Mouse (Mus musculus) liver, embryonic 12.5 days (tissue): ENCODE data around the gene Caly. TPM values are rescaled to one million over a fixed set of nuclear protein-coding genes. Genes with fewer than 3 reads are reported as not detected.
A peak's percentile ranks its signal among the peaks of the same experiment; 100 is the strongest.

Source experiments
- ATAC-seq: fragments of 200-750 bp; cut with Nextera tagmentation; 2 replicates; pipeline ENCODE4 v1.8.0; 2017; ENCODE audit warnings: moderate number of reproducible peaks, mild to moderate bottlenecking, moderate library complexity
- H3K27ac ChIP-seq: fragments of 300-500 bp; sonication (generic); 2 replicates; pipeline ENCODE4 v1.5.1; 2016; ENCODE audit warnings: mild to moderate bottlenecking
- H3K27me3 ChIP-seq: fragments of 300-500 bp; sonication (generic); replicated peaks from 2 replicates; pipeline ENCODE4 v1.6.1; 2016; ENCODE audit warnings: mild to moderate bottlenecking, moderate library complexity
- H3K36me3 ChIP-seq: fragments of 300-500 bp; sonication (generic); 2 replicates; pipeline ENCODE4 v1.6.1; 2016; ENCODE audit warnings: mild to moderate bottlenecking, moderate library complexity
- H3K4me1 ChIP-seq: fragments of 300-500 bp; sonication (generic); 2 replicates; pipeline ENCODE4 v1.6.1; 2016
- H3K4me2 ChIP-seq: fragments of 300-500 bp; sonication (generic); 2 replicates; pipeline ENCODE4 v1.6.1; 2016; ENCODE audit warnings: mild to moderate bottlenecking, moderate library complexity
- H3K4me3 ChIP-seq: fragments of 300-500 bp; sonication (generic); 2 replicates; pipeline ENCODE4 v1.5.1; 2016; ENCODE audit warnings: mild to moderate bottlenecking, moderate library complexity
- H3K9ac ChIP-seq: fragments of 300-500 bp; sonication (generic); 2 replicates; pipeline ENCODE4 v1.6.1; 2016; ENCODE audit warnings: mild to moderate bottlenecking, moderate library complexity
- H3K9me3 ChIP-seq: fragments of 300-500 bp; sonication (generic); replicated peaks from 2 replicates; pipeline ENCODE4 v1.6.1; 2016; ENCODE audit warnings: mild to moderate bottlenecking, moderate library complexity
- WGBS: fragments of 180-500 bp; shearing (Covaris S2); methylation state at CpG from one replicate; pipeline ENCODE4 v1.1.7; 2016; ENCODE audit not compliant: insufficient replicate concordance; 5-methylcytosine and 5-hydroxymethylcytosine counted together
- polyA plus RNA-seq: library from polyadenylated mRNA; unstranded; fragments of >200 nt; fragmentation: Nextera tagmentation; extraction: Ambion mirVana; gene quantifications from 2 replicates; pipeline ENCODE4 v1.2.1, GENCODE M21; 2016

The Caly gene
- polyA plus RNA-seq, 1 experiment from 2014 or later: 0.33 TPM

GRCm38 (mm10) chr7:140080503-140081156, 1.7 kb downstream of the Caly start:
- peak; percentile 43; the same call in 1 of the 2 replicates for ATAC-seq
- Histone ChIP-seq H3K4me1 (0 out of 2 replicates have a peak, but pooled peaks cover 4% of the 10 kb centered on the region), H3K27ac (no peak overlapping the region), H3K36me3 (no peaks in the 10 kb centered on the region), H3K9ac (no peak overlapping the region), H3K4me3 (no peak overlapping the region), H3K4me2 (no peak overlapping the region), H3K27me3 (peaks cover 44% of the 10 kb centered on the region), H3K9me3 (no peaks in the 10 kb centered on the region)
- WGBS: 6% methylated on average over 24 of the region's 24 CpGs

GRCm38 (mm10) chr7:140078711-140079110, 3.6 kb downstream of the Caly start:
- H3K9ac ChIP-seq: no peak overlapping the region
- 0 out of 2 replicates have a peak, but pooled peaks cover 4% of the 10 kb centered on the region for H3K4me1 ChIP-seq
- no peak overlapping the region for H3K4me3 ChIP-seq
- no peak overlapping the region for H3K27ac ChIP-seq
- no peak overlapping the region for H3K4me2 ChIP-seq
- 3% methylated on average over 5 of the region's 5 CpGs for WGBS
- H3K9me3 ChIP-seq: no peaks in the 10 kb centered on the region
- peaks cover 44% of the 10 kb centered on the region for H3K27me3 ChIP-seq
- ATAC-seq: no peak
- no peaks in the 10 kb centered on the region for H3K36me3 ChIP-seq

GRCm38 (mm10) chr7:140077698-140078097, 4.7 kb downstream of the Caly start:
- no peak for ATAC-seq
- no peak overlapping the region for H3K27ac ChIP-seq
- H3K9me3 ChIP-seq: no peaks in the 10 kb centered on the region
- no peak overlapping the region for H3K4me3 ChIP-seq
- 54% methylated on average over 6 of the region's 6 CpGs for WGBS
- H3K36me3 ChIP-seq: no peaks in the 10 kb centered on the region
- H3K9ac ChIP-seq: no peak overlapping the region
- H3K4me1 ChIP-seq: 0 out of 2 replicates have a peak, but pooled peaks cover 4% of the 10 kb centered on the region
- no peak overlapping the region for H3K4me2 ChIP-seq
- peaks cover 41% of the 10 kb centered on the region for H3K27me3 ChIP-seq

- peak overlapping the region; percentile 55 for H3K4me2 ChIP-seq
- no peaks in the 10 kb centered on the region for H3K9me3 ChIP-seq
- H3K4me1 ChIP-seq: no peaks in the 10 kb centered on the region
- H3K9ac ChIP-seq: no peak overlapping the region
- H3K4me3 ChIP-seq: peak overlapping the region; percentile 16; the same call in 1 of the 2 replicates
- H3K27ac ChIP-seq: no peak overlapping the region
- peak; percentile 24; the same call in 1 of the 2 replicates for ATAC-seq
- no peaks in the 10 kb centered on the region for H3K36me3 ChIP-seq
- H3K27me3 ChIP-seq: peaks cover 46% of the 10 kb centered on the region
- WGBS: 22% methylated on average over 39 of the region's 39 CpGs
Measured at GRCm38 (mm10) chr7:140070042-140070711, 12.2 kb downstream of the Caly start.

- Histone ChIP-seq H3K27me3 (peaks cover 65% of the 10 kb centered on the region), H3K27ac (no peak overlapping the region), H3K4me3 (no peak overlapping the region), H3K4me2 (no peak overlapping the region), H3K4me1 (no peaks in the 10 kb centered on the region), H3K36me3 (no peaks in the 10 kb centered on the region), H3K9ac (no peak overlapping the region), H3K9me3 (no peaks in the 10 kb centered on the region)
- ATAC-seq: no peak
- WGBS: 39% methylated on average over 6 of the region's 6 CpGs
Measured at GRCm38 (mm10) chr7:140067397-140067796, 15.0 kb downstream of the Caly start.

- peaks cover 83% of the 10 kb centered on the region for H3K27me3 ChIP-seq
- H3K27ac ChIP-seq: no peak overlapping the region
- H3K4me1 ChIP-seq: no peaks in the 10 kb centered on the region
- no peaks in the 10 kb centered on the region for H3K36me3 ChIP-seq
- H3K4me2 ChIP-seq: no peak overlapping the region
- WGBS: 16% methylated on average over 7 of the region's 7 CpGs
- no peak overlapping the region for H3K4me3 ChIP-seq
- H3K9ac ChIP-seq: no peak overlapping the region
- no peaks in the 10 kb centered on the region for H3K9me3 ChIP-seq
- ATAC-seq: no peak
Measured at GRCm38 (mm10) chr7:140063092-140063491, 19.3 kb downstream of the Caly start.

GRCm38 (mm10) chr7:140062307-140062706, 20.0 kb downstream of the Caly start:
- no peak overlapping the region for H3K4me2 ChIP-seq
- 17% methylated on average over 11 of the region's 11 CpGs for WGBS
- no peak overlapping the region for H3K4me3 ChIP-seq
- no peak overlapping the region for H3K9ac ChIP-seq
- ATAC-seq: 0 out of 2 replicates have a peak, but pooled peaks have one; percentile 17
- no peak overlapping the region for H3K27ac ChIP-seq
- H3K4me1 ChIP-seq: no peaks in the 10 kb centered on the region
- no peaks in the 10 kb centered on the region for H3K36me3 ChIP-seq
- no peaks in the 10 kb centered on the region for H3K9me3 ChIP-seq
- peaks cover 91% of the 10 kb centered on the region for H3K27me3 ChIP-seq

- Histone ChIP-seq H3K27me3 (peaks cover 96% of the 10 kb centered on the region), H3K27ac (no peak overlapping the region), H3K9me3 (no peaks in the 10 kb centered on the region), H3K4me2 (no peak overlapping the region; the same call in 1 of the 2 replicates), H3K4me1 (no peaks in the 10 kb centered on the region), H3K9ac (no peak overlapping the region), H3K36me3 (no peaks in the 10 kb centered on the region), H3K4me3 (no peak overlapping the region)
- WGBS: 4% methylated on average over 6 of the region's 6 CpGs
- no peak for ATAC-seq
Measured at GRCm38 (mm10) chr7:140061832-140062130, 20.6 kb downstream of the Caly start.

- H3K27ac ChIP-seq: no peak overlapping the region
- H3K9me3 ChIP-seq: no peaks in the 10 kb centered on the region
- H3K4me3 ChIP-seq: peak overlapping the region; percentile 20
- 3% methylated on average over 47 of the region's 47 CpGs for WGBS
- no peak overlapping the region for H3K9ac ChIP-seq
- no peaks in the 10 kb centered on the region for H3K4me1 ChIP-seq
- peaks cover 99% of the 10 kb centered on the region for H3K27me3 ChIP-seq
- H3K4me2 ChIP-seq: peak overlapping the region; percentile 48
- ATAC-seq: no peak
- H3K36me3 ChIP-seq: no peaks in the 10 kb centered on the region
Measured at GRCm38 (mm10) chr7:140060936-140061831, 21.2 kb downstream of the Caly start.

- H3K4me3 ChIP-seq: no peak overlapping the region
- 17% methylated on average over 4 of the region's 4 CpGs for WGBS
- H3K27me3 ChIP-seq: peaks cover 99% of the 10 kb centered on the region
- no peaks in the 10 kb centered on the region for H3K4me1 ChIP-seq
- H3K9ac ChIP-seq: no peak overlapping the region
- H3K4me2 ChIP-seq: no peak overlapping the region
- no peaks in the 10 kb centered on the region for H3K9me3 ChIP-seq
- no peaks in the 10 kb centered on the region for H3K36me3 ChIP-seq
- ATAC-seq: no peak
- no peak overlapping the region for H3K27ac ChIP-seq
Measured at GRCm38 (mm10) chr7:140059601-140060000, 22.7 kb downstream of the Caly start.

GRCm38 (mm10) chr7:140058528-140058927, 23.8 kb downstream of the Caly start:
- H3K4me3 ChIP-seq: no peak overlapping the region
- H3K4me2 ChIP-seq: peak overlapping the region; percentile 58

More at GRCm38 (mm10) chr7:140058528-140058927, 23.8 kb downstream of the Caly start:
- Histone ChIP-seq H3K9ac (no peak overlapping the region), H3K27ac (no peak overlapping the region), H3K27me3 (peaks cover 100% of the 10 kb centered on the region), H3K4me1 (no peaks in the 10 kb centered on the region), H3K36me3 (no peaks in the 10 kb centered on the region), H3K9me3 (no peaks in the 10 kb centered on the region)
- no peak for ATAC-seq
- WGBS: 24% methylated on average over 7 of the region's 7 CpGs
